Mouse (Mus musculus): ENCODE measurements at regions not wholly inside any gene's neighbourhood (a gene's known extent, or its start where the extent isn't known, plus 50 kb on each side); places are given as distances from the start of the nearest gene placed in this dataset.

DNA sequence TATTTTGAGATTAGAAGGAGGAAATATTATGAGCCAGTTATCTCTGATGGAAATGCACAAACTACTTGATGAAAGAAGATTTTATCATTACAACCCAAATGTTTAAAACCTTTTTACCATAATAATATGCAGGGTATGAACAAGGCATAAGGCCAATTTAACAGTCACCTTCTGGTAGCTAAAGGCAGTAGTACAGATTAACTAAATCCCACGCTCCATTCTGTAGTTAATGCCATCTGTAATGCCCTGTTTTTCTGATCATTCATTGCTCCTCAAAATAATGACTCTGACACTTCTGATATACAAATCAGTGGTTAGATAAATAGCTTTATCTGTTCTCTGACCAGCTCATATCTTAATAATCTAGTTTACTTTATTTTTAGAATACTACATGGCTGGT, 987.8 kb downstream of the Pcdh7 start:
- in situ Hi-C loops (cut with MboI, MseI), result no loop called here

DNA sequence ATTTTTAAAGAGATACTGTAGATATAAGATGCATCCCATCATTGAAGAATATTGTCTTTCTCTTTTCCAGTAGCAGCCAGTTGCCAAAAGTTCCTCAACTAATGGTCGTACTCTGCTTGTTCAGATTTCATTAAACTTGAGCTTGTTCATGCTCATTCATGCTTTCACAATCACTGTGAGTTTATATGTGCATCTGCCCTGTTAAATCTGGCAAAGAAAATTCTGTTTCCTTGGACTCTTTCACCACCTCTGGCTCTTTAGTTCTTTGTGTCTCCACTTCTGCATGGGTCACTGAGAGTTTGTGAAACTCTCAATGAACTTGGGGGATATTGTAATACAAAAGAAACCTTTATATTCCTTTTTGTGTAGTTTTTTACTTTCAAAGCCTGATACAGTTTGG, 994.6 kb downstream of the Pcdh7 start:
- in situ Hi-C loops (cut with MboI, MseI), result no loop called here

DNA sequence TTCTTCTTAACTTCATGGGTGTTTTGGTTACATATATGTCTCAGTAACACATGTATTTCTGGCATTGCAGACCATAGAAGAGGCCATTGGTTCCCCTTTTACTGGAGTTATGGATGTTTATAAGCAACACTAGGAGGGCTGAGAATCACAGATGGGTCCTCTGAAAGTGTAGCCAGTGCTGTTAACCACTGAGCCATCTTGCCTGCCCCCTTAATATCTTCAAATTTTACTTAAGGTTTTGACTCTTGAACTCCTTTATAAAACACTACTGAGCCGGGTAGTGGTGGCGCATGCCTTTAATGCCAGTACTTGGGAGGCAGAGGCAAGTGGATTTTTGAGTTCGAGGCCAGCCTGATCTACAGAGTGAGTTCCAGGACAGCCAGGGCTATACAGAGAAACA, 1015.6 kb downstream of the Pcdh7 start:
- in situ Hi-C loops (cut with MboI, MseI), result no loop called here

DNA sequence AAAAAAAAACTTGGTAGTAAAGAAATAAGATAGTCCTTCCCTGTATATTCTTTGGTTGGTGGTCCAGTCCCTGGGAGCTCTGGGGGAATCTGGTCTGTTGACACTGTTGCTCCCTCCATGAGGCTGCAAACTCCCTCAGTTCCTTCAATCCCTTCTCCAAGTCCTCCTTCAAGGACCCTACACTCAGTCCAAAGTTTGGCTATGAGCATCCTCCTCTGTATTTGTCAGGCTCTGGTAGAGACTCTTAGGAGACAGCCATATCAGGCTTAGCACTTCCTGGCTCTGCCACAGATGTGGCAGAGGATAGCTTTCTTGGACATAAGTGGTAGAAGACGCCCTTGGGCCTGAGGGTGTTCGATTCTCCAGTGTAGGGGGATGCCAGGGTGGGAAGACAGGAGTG, 1016.2 kb downstream of the Pcdh7 start:
- in situ Hi-C loops (cut with MboI, MseI), result no loop called here

DNA sequence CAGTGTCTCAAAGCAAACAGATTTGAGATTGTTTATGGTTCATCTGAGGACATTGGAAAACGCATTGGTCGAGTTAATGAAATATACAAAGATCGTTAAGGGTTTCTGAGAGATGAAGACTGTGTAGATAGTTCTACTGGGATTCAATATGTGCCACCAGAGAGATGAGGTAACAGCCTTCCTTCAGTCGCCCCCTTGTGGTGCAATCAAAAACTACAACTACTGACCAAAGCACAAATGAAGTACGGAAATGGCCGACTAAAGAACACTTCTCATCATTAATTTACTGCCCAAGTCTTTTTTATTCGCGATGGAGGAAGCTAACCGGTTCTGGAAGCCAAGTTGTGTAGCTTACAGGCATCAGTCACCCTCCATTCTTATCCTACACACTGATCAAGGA, 1018.8 kb downstream of the Pcdh7 start:
- in situ Hi-C loops (cut with MboI, MseI), result no loop called here

DNA sequence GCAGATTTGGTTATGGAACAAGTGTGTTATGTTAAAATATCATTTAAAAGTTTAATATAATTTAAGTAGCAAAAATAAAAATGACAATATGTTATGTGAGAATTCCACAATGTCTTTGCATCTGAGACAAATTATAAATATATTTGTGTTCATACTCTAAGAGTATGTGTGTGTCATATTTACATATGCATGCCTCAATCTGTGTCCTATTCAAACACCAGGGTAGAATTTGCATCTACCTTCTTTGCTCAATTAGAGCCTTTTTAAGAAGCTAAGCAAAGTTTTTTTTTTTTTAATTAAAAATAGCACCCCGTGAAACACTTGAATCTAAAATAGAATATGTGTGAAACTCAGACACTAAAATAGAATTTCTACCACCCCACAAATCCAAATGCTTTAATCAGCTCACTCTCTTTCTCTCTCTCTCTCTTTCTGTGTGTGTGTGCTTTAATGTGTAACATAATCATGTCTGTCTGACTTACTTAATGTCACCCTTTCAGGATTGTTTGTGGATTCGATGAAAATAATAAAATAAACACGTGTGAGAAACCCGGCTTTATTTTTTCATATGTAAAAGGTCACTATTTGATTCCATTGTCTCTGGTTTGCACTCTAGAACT, 1019.6 kb downstream of the Pcdh7 start:
- in situ Hi-C loops (cut with MboI, MseI), result no loop called here

DNA sequence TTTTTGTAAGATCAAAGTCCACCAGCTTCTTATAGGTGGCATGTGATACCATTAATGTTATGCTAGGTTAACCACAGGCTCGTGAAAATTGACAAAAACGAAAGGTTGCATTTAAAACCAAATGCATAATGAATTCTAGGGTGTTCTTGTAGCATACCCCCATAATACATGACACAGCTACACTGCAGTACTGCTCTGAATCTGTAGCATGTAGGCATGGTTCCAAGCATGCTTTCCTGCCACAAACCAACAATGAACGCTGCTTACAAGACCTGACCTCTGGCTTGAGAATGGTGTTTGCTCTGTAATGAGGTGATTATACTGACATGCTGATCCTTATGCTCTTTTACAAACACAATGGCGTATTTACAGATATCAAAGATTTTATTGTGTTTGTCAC, 1020.3 kb downstream of the Pcdh7 start:
- in situ Hi-C loops (cut with MboI, MseI), result no loop called here

DNA sequence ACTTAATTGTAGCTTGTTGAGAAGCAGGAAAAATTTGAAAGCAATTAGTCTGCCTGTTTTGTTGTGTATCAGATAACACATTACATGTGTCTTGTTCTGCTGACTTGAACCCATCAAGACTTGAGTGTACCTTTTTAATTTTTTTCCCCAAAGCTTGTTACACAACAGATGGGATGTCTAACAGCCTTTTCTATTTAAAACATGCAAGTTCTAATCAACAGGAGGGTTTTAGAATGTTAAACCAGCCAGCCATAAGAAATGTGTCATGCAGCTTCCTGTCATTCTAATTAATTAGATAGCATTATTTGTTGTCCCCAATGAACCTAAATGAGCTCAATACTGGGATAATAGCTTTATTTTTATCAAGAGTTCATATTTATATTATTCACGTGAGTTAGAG, 1023.0 kb downstream of the Pcdh7 start:
- in situ Hi-C loops (cut with MboI, MseI), result loop anchor here in 1 of 2 experiments (10.0 kb wide), 1 partner anchor 1036 kb away; no protein-coding TSS in a partner anchor

DNA sequence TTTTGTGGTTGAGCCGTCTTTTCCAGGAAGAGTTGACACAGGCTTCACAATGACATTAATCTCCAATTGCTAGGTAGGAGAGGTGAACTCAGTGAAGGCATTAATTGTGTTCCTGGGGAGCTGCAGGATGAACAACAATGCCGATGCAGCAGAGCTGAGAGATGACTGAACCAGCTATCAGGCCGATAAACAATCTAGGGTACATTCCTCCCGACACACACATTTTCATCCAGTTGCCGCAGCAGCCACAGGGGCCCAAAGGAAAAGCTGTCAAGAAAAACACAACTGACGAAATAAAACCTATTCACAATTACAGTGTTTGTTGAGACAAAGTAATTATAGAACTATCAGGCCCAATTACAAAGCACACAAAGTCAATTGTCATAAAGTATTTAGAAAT, 1029.9 kb downstream of the Pcdh7 start:
- in situ Hi-C loops (cut with MboI, MseI), result loop anchor here in 1 of 2 experiments (10.0 kb wide), 1 partner anchor 1043 kb away; no protein-coding TSS in a partner anchor

DNA sequence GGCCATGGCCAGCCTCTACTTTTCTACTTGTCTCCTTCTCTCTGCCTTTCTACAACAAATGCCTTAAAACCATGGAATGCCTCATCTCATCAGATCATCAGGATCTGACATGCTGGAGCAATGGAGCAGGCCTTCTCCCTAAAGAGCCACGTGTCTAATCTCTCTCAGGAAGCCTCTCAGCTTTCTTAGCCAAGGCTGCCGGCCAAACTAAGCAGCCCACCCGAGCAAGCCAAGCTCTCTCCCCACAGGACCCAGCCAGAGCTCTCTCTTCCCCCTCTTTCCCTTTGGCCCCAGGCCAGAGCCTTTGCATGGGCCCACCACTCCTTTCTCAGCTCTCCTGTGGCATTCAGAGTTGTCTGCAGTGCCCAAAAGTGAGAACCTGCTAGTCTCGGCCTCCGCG, 1034.0 kb downstream of the Pcdh7 start:
- in situ Hi-C loops (cut with MboI, MseI), result loop anchor here in 1 of 2 experiments (25.0 kb wide), 1 partner anchor 1764 kb away; no protein-coding TSS in a partner anchor

All from T-helper 17 cell (primary cell).